Mouse (Mus musculus): ENCODE data around the gene Pcgf3. TPM values are rescaled to one million over a fixed set of nuclear protein-coding genes. Genes with fewer than 3 reads are reported as not detected.

The Pcgf3 gene
- 9.6 TPM for polyA plus RNA-seq (2014; fragmentation: Illumina TruSeq; extraction: RNeasy Lipid Tissue Mini Kit (QIAGEN cat#74804); ENCODE audit: low read depth, low replicate concordance)

GRCm38 (mm10) chr5:108461082-108462065 lies at the start of gene Pcgf3:
Gene Pcgf3, plus strand, starts transcription at chr5:108461232.

GRCm38 (mm10) chr5:108433804-108434587 lies 27.0 kb upstream of the Pcgf3 start, which contains the start of gene Atp5k:
Gene Atp5k, minus strand, starts transcription at chr5:108434448.

GRCm38 (mm10) chr5:108448785-108449668 lies 12.0 kb upstream of the Pcgf3 start, which contains the start of gene Mfsd7a:
Gene Mfsd7a, minus strand, starts transcription at chr5:108448891.

GRCm38 (mm10) chr5:108549489-108550206 lies 88.6 kb downstream of the Pcgf3 start, which contains the start of gene Cplx1:
Gene Cplx1, minus strand, starts transcription at chr5:108550024.

Other genes with a start within 250 kb of the Pcgf3 start
- gene Dr1, start 192.3 kb upstream of the Pcgf3 start, polyA plus RNA-seq (2014; fragmentation: Illumina TruSeq; extraction: RNeasy Lipid Tissue Mini Kit (QIAGEN cat#74804); ENCODE audit: low read depth, low replicate concordance) = 187 TPM
- 12.3 TPM for gene Pigg, start 148.6 kb upstream of the Pcgf3 start, polyA plus RNA-seq (2014; fragmentation: Illumina TruSeq; extraction: RNeasy Lipid Tissue Mini Kit (QIAGEN cat#74804); ENCODE audit: low read depth, low replicate concordance)
- gene Gm42517, start 93.3 kb upstream of the Pcgf3 start, polyA plus RNA-seq (2014; fragmentation: Illumina TruSeq; extraction: RNeasy Lipid Tissue Mini Kit (QIAGEN cat#74804); ENCODE audit: low read depth, low replicate concordance) = not detected
- gene Pde6b, start 72.8 kb upstream of the Pcgf3 start, polyA plus RNA-seq (2014; fragmentation: Illumina TruSeq; extraction: RNeasy Lipid Tissue Mini Kit (QIAGEN cat#74804); ENCODE audit: low read depth, low replicate concordance) = 0.04 TPM
- gene Atp5k, start 26.8 kb upstream of the Pcgf3 start, polyA plus RNA-seq (2014; fragmentation: Illumina TruSeq; extraction: RNeasy Lipid Tissue Mini Kit (QIAGEN cat#74804); ENCODE audit: low read depth, low replicate concordance) = 30.3 TPM
- 0.08 TPM for gene Mfsd7a, start 12.3 kb upstream of the Pcgf3 start, polyA plus RNA-seq (2014; fragmentation: Illumina TruSeq; extraction: RNeasy Lipid Tissue Mini Kit (QIAGEN cat#74804); ENCODE audit: low read depth, low replicate concordance)
- gene Cplx1, start 88.8 kb downstream of the Pcgf3 start, polyA plus RNA-seq (2014; fragmentation: Illumina TruSeq; extraction: RNeasy Lipid Tissue Mini Kit (QIAGEN cat#74804); ENCODE audit: low read depth, low replicate concordance) = 0.29 TPM
- gene Gak, start 168.5 kb downstream of the Pcgf3 start, polyA plus RNA-seq (2014; fragmentation: Illumina TruSeq; extraction: RNeasy Lipid Tissue Mini Kit (QIAGEN cat#74804); ENCODE audit: low read depth, low replicate concordance) = 26.0 TPM
- 43.3 TPM for gene Tmem175, start 168.5 kb downstream of the Pcgf3 start, polyA plus RNA-seq (2014; fragmentation: Illumina TruSeq; extraction: RNeasy Lipid Tissue Mini Kit (QIAGEN cat#74804); ENCODE audit: low read depth, low replicate concordance)
- 1.4 TPM for gene Idua, start 199.1 kb downstream of the Pcgf3 start, polyA plus RNA-seq (2014; fragmentation: Illumina TruSeq; extraction: RNeasy Lipid Tissue Mini Kit (QIAGEN cat#74804); ENCODE audit: low read depth, low replicate concordance)
- 1.6 TPM for gene Dgkq, start 208.4 kb downstream of the Pcgf3 start, polyA plus RNA-seq (2014; fragmentation: Illumina TruSeq; extraction: RNeasy Lipid Tissue Mini Kit (QIAGEN cat#74804); ENCODE audit: low read depth, low replicate concordance)
- gene Slc26a1, start 214.3 kb downstream of the Pcgf3 start, polyA plus RNA-seq (2014; fragmentation: Illumina TruSeq; extraction: RNeasy Lipid Tissue Mini Kit (QIAGEN cat#74804); ENCODE audit: low read depth, low replicate concordance) = not detected
- gene Fgfrl1, start 231.2 kb downstream of the Pcgf3 start, polyA plus RNA-seq (2014; fragmentation: Illumina TruSeq; extraction: RNeasy Lipid Tissue Mini Kit (QIAGEN cat#74804); ENCODE audit: low read depth, low replicate concordance) = 2.9 TPM